Mouse (Mus musculus) kidney, embryonic 15.5 days (tissue): ENCODE measurements around the gene Jade1. TPM values are rescaled to one million over a fixed set of nuclear protein-coding genes. Genes with fewer than 3 reads are reported as not detected.
A peak's percentile ranks its signal among the peaks of the same experiment; 100 is the strongest.

ENCODE experiments used
- ATAC-seq: fragments of 200-750 bp; cut with Nextera tagmentation; replicated peaks from 2 replicates; pipeline ENCODE4 v1.8.0; 2017; ENCODE audit warnings: moderate TSS enrichment; ENCODE audit not compliant: low FRiP score
- H3K27ac ChIP-seq: fragments of 300-500 bp; sonication (generic); 2 replicates; pipeline ENCODE4 v1.5.1; 2015; ENCODE audit warnings: mild to moderate bottlenecking, inconsistent platforms
- H3K27me3 ChIP-seq: fragments of 300-500 bp; sonication (generic); 2 replicates; pipeline ENCODE4 v1.6.1; 2015; ENCODE audit warnings: inconsistent platforms
- H3K36me3 ChIP-seq: fragments of 300-500 bp; sonication (generic); 2 replicates; pipeline ENCODE4 v1.6.1; 2015; ENCODE audit warnings: inconsistent platforms
- H3K4me1 ChIP-seq: fragments of 300-500 bp; sonication (generic); 2 replicates; pipeline ENCODE4 v1.6.1; 2015; ENCODE audit warnings: inconsistent platforms
- H3K4me2 ChIP-seq: fragments of 300-500 bp; sonication (generic); 2 replicates; pipeline ENCODE4 v1.6.1; 2015; ENCODE audit warnings: moderate library complexity, mild to moderate bottlenecking, inconsistent platforms
- H3K4me3 ChIP-seq: fragments of 300-500 bp; sonication (generic); replicated peaks from 2 replicates; pipeline ENCODE4 v1.5.1; 2015; ENCODE audit warnings: mild to moderate bottlenecking, inconsistent platforms
- H3K9ac ChIP-seq: fragments of 300-500 bp; sonication (generic); 2 replicates; pipeline ENCODE4 v1.6.1; 2015; ENCODE audit warnings: mild to moderate bottlenecking, inconsistent platforms
- H3K9me3 ChIP-seq: fragments of 300-500 bp; sonication (generic); replicated peaks from 2 replicates; pipeline ENCODE4 v1.6.1; 2016; ENCODE audit warnings: inconsistent platforms
- WGBS: fragments of 180-500 bp; shearing (Covaris S2); methylation state at CpG from one replicate; pipeline ENCODE4 v1.1.7; 2015; ENCODE audit warnings: mixed read lengths; 5-methylcytosine and 5-hydroxymethylcytosine counted together
- polyA plus RNA-seq: library from polyadenylated mRNA; unstranded; fragments of >200 nt; fragmentation: Nextera tagmentation; extraction: Ambion mirVana; gene quantifications from 2 replicates; pipeline ENCODE4 v1.2.1, GENCODE M21; 2015

The Jade1 gene
- polyA plus RNA-seq, 1 experiment from 2014 or later, result 22.8 TPM

DNA sequence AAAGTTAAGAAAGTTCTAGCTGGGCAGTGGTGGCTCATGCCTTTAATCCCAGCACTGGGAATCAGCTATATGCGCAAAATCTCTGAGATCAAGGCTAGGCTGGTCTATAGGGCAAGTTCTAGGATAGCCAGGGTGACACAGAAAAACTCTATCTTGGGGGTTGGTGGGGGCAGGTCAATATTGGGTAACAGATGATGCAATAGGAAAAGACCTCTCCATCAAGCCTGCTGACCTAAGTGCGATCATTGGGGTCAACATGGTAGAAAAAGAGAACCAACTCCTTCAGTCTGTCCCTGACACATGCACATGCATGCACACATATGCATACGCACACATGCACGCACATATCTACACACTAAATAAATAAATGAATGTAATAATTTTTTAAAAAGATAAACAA, 32.1 kb upstream of the Jade1 start:
- H3K4me2 ChIP-seq, result no peak overlapping the region
- no peak for ATAC-seq
- no peak overlapping the region for H3K9ac ChIP-seq
- H3K36me3 ChIP-seq, result no peaks in the 10 kb centered on the region
- no peaks in the 10 kb centered on the region for H3K27me3 ChIP-seq
- H3K9me3 ChIP-seq, result no peaks in the 10 kb centered on the region
- 96% methylated on average over 4 of the region's 4 CpGs for WGBS
- H3K4me3 ChIP-seq, result no peak overlapping the region
- peaks cover 11% of the 10 kb centered on the region for H3K4me1 ChIP-seq
- no peak overlapping the region for H3K27ac ChIP-seq

DNA sequence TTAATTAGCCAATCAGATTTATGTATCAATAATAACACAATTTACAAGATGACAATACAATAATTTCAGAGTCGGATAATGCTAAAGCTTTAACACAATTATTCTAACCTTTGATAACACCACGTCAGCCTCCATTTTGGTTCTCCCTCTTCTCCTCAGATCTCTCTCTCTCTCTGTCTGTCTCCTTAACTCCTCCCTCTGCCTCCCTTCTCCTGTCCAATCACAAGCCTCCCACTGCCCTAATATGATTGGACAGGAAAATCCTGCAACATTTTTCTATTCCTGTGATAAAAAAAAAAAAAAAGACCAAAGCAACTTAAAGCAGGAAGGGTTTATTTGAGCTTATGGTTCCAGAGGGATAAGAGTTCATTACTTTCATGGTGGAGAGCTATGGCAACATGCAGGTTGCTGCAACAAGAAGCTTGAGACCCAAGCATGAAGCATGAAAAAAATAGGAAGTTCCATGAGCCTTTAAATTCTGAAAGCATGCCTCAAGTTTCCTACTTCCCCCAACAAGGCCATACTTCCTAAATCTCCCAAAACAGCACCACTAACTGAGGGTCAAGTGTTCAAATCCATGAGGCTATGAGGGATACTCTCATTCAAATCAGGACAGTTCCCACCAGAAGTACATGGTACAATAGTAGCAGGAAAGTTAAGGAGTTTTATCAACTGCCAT, 27.1 kb upstream of the Jade1 start:
- 93% methylated on average over 2 of the region's 2 CpGs for WGBS
- Histone ChIP-seq H3K27ac (no peak overlapping the region), H3K9me3 (no peaks in the 10 kb centered on the region), H3K4me2 (no peak overlapping the region), H3K36me3 (no peaks in the 10 kb centered on the region), H3K4me1 (peaks cover 12% of the 10 kb centered on the region), H3K4me3 (no peak overlapping the region), H3K27me3 (no peaks in the 10 kb centered on the region), H3K9ac (no peak overlapping the region)
- no peak for ATAC-seq

DNA sequence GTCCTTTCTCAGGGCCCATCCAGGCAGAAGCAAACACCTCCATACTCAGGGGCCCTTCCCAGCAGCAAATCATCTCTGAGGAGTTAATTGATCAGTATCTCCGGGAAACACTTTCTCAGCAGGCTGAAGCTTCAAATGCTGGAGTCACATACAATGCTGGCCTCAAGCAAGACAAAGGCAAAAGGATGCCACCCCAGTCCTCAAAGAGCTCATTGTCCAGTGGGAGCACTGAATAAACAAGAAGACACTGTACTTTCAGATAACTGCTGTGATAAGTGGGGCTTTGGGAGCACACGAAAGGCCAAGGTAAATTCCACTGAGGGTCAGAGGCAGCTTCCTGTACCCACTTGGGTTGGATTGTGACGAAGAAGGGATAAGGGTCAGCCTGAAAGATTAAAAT, 25.4 kb upstream of the Jade1 start:
- 73% methylated on average over 3 of the region's 3 CpGs for WGBS
- no peaks in the 10 kb centered on the region for H3K9me3 ChIP-seq
- peaks cover 16% of the 10 kb centered on the region for H3K4me1 ChIP-seq
- no peaks in the 10 kb centered on the region for H3K36me3 ChIP-seq
- H3K27ac ChIP-seq, result no peak overlapping the region
- no peaks in the 10 kb centered on the region for H3K27me3 ChIP-seq
- no peak overlapping the region for H3K4me2 ChIP-seq
- H3K9ac ChIP-seq, result no peak overlapping the region
- ATAC-seq, result no peak
- H3K4me3 ChIP-seq, result no peak overlapping the region

DNA sequence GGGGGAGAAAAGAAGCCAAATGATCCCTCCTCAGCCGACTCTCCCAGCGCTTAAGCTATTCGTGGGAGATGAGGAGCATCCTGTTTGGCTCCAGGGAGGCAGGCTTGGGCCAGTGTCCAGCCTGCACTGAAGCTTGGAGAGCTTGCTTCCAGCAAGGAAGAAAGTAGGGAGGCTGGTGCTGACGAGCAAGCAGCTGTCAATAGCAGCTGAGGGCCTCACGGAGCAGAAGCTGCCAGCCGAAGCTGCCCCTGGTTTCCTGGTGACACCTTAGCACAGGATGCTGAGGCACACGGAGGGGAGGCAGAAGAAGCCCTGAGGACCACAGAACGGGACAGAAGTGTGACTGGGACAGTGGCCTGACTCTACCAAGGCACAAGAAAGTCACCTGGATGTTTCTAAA, 24.0 kb upstream of the Jade1 start:
- Histone ChIP-seq H3K9ac (no peak overlapping the region), H3K27ac (no peak overlapping the region)
- ATAC-seq, result no peak

DNA sequence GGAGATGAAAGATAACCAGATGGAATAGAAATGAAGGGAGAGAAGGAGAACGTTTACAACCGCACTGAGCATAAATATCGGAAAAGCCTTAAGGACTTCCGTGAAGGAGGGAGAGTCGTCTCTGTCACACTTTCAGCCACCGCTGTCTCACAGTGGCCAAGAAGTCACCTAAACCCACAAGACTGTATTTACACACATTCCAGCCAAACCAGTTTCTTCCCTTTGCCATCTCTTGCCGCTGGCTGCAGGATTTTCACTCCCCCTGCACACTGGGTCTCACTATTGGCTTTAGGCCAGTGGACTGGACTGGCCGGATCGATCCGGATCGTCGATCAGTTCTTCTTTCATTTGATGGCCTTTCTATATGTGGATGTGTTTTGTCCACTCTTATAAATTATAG, 23.4 kb upstream of the Jade1 start:
- Histone ChIP-seq H3K27ac (no peak overlapping the region), H3K9ac (no peak overlapping the region), H3K36me3 (no peaks in the 10 kb centered on the region), H3K4me1 (peaks cover 16% of the 10 kb centered on the region), H3K27me3 (no peaks in the 10 kb centered on the region), H3K4me3 (no peak overlapping the region), H3K9me3 (no peaks in the 10 kb centered on the region), H3K4me2 (0 out of 2 replicates have a peak overlapping the region, but pooled peaks have one; percentile 4)
- 63% methylated on average over 12 of the region's 12 CpGs for WGBS
- ATAC-seq, result no peak

More for the DNA sequence above, 24.0 kb upstream of the Jade1 start:
- Histone ChIP-seq H3K4me3 (no peak overlapping the region), H3K4me1 (peaks cover 16% of the 10 kb centered on the region), H3K36me3 (no peaks in the 10 kb centered on the region), H3K4me2 (peak overlapping the region; percentile 21; the same call in 1 of the 2 replicates), H3K9me3 (no peaks in the 10 kb centered on the region), H3K27me3 (no peaks in the 10 kb centered on the region)
- WGBS, result 14% methylated on average over 8 of the region's 8 CpGs

DNA sequence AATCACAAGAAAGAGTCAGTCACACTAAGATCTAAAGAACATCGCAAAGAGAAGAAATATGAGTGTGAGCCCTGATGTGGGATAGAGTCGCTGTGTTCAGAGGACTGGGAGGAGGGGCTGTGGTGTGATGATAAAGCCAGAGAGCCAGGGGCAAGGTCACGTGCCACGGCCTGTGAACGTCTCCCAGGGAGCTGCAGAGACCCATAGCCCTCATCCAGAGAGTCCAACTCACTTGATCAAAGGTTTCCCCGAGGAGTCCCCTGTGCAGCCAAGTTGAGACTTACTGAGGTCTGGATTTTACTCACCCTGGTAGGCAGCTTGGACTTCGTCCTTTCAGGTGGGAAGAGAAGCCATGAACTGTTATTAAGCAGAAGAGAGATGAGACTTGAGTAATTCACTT, 21.9 kb upstream of the Jade1 start:
- no peak overlapping the region for H3K27ac ChIP-seq
- no peaks in the 10 kb centered on the region for H3K27me3 ChIP-seq
- no peak overlapping the region for H3K4me2 ChIP-seq
- WGBS, result 33% methylated on average over 7 of the region's 7 CpGs
- no peaks in the 10 kb centered on the region for H3K36me3 ChIP-seq
- peaks cover 16% of the 10 kb centered on the region for H3K4me1 ChIP-seq
- ATAC-seq, result peak; percentile 74
- no peaks in the 10 kb centered on the region for H3K9me3 ChIP-seq
- H3K4me3 ChIP-seq, result no peak overlapping the region
- no peak overlapping the region for H3K9ac ChIP-seq

DNA sequence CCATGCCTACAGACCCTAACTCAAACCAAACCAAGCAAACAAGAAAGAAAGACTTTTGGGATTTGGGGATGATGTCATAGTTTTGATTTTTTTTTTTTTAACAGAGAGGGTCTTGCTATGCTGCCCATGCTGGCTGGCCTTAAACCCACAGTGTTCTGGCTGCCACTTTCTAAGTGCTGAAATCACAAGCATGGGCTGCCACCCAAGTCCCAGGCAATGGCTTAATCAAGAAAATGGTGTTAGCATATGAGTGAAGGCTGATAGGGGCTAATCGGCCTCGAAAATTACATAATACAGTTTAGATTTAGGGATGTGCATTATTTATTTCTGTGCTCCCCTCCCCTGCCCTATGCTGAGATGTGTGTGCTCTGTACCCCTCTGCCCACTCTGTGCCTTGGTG, 17.6 kb upstream of the Jade1 start:
- Histone ChIP-seq H3K9me3 (no peaks in the 10 kb centered on the region), H3K27ac (no peak overlapping the region), H3K9ac (no peak overlapping the region), H3K36me3 (no peaks in the 10 kb centered on the region), H3K4me1 (0 out of 2 replicates have a peak, but pooled peaks cover 6% of the 10 kb centered on the region), H3K4me3 (no peak overlapping the region), H3K4me2 (no peak overlapping the region), H3K27me3 (no peaks in the 10 kb centered on the region)
- ATAC-seq, result no peak
- 88% methylated on average over 2 of the region's 2 CpGs for WGBS

DNA sequence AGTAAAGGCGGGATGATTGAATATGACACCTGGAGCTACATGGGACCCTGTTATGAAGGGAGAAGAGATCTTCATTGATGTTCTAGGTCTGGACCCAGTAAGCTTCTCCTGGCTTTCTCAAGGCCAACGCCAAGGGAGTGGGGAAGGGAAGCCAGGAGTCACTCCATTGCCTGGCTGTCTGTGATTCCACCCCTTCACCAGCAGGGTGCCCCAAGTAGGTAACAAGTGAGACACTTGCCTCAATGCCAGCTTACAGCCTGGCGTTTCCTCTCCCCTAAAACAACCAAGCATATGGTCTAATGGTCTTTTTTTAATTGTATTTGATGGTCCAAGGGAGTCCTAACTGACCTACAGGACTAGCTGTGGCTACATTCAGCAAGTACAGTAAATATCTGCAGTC, 14.2 kb upstream of the Jade1 start:
- ATAC-seq, result no peak
- Histone ChIP-seq H3K27me3 (no peaks in the 10 kb centered on the region), H3K27ac (no peak overlapping the region), H3K9ac (no peak overlapping the region), H3K4me3 (no peak overlapping the region), H3K36me3 (no peaks in the 10 kb centered on the region), H3K4me2 (no peak overlapping the region), H3K4me1 (peaks cover 12% of the 10 kb centered on the region), H3K9me3 (no peaks in the 10 kb centered on the region)
- 78% methylated on average over 3 of the region's 3 CpGs for WGBS

DNA sequence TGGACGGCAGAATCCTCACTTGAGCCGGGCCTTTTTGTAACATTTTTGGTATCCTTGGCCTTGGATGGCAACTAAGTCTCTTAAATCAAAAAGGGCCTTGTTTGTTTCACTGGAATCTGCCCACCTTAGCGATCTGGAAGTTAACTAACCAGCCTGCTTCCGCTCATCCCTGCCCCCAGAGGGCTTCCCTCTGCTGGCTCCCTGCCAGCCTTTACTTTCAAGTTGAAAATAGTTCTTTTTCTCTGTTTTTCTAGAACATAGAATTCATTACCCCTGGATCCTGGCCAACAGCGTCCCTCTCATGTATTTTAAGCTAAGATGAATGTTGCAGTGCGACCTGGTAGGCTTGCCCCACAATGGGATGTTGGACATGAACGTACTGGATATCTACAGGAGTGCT, 11.1 kb upstream of the Jade1 start:
- peak overlapping the region; percentile 37; the same call in 1 of the 2 replicates for H3K27ac ChIP-seq
- H3K9ac ChIP-seq, result no peak overlapping the region
- peaks cover 12% of the 10 kb centered on the region for H3K4me1 ChIP-seq
- H3K27me3 ChIP-seq, result no peaks in the 10 kb centered on the region
- no peaks in the 10 kb centered on the region for H3K36me3 ChIP-seq
- 0 out of 2 replicates have a peak, but pooled peaks have one; percentile 36 for ATAC-seq
- WGBS, result 29% methylated on average over 7 of the region's 7 CpGs
- H3K9me3 ChIP-seq, result no peaks in the 10 kb centered on the region
- H3K4me3 ChIP-seq, result no peak overlapping the region
- no peak overlapping the region for H3K4me2 ChIP-seq

DNA sequence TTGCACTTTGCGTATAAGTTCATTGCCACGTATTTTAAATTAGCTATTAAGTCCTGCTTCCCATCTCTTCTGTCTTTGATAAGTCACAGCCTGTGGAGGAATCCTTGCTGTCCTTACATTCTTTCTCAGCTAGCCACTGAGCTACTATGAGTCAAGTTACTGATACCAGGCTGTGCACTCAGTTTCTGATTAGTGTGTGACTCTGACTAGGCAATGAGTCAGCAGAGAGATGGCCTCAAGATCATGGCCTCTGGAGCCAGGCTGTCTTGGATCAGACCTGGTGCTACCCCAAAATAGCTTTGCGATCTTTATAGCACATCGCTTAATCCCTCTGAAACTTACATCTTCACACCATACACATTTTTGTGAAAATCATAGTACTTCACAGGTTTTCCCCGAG, 8.2 kb upstream of the Jade1 start:
- no peak overlapping the region for H3K9ac ChIP-seq
- no peak overlapping the region for H3K4me3 ChIP-seq
- peaks cover 12% of the 10 kb centered on the region for H3K4me1 ChIP-seq
- WGBS, result 96% methylated on average over 5 of the region's 5 CpGs
- H3K4me2 ChIP-seq, result no peak overlapping the region
- no peaks in the 10 kb centered on the region for H3K36me3 ChIP-seq
- no peaks in the 10 kb centered on the region for H3K27me3 ChIP-seq
- H3K27ac ChIP-seq, result no peak overlapping the region
- H3K9me3 ChIP-seq, result no peaks in the 10 kb centered on the region
- no peak for ATAC-seq

DNA sequence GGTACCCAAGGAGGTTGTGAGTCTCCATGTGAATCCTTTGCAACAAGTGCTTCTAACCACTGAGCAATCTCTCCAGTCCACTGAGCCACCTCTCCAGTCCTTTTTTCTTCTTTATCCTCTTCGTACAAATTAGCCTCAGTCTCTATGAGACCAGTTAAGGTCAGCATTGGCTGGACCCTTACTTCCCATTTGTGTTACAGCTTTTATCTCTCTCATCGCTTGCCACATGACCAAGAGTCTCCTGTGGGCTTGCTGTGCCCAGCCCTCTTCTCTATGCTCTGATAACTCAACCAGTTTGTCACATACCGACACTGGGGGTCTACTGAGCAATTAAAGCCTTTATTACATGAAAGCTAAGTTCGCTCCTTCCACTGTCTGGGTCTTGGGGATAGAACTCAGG, 7.3 kb upstream of the Jade1 start:
- H3K9ac ChIP-seq, result no peak overlapping the region
- no peaks in the 10 kb centered on the region for H3K9me3 ChIP-seq
- H3K4me3 ChIP-seq, result no peak overlapping the region
- ATAC-seq, result no peak
- H3K4me2 ChIP-seq, result no peak overlapping the region
- 79% methylated on average over 4 of the region's 4 CpGs for WGBS
- H3K27ac ChIP-seq, result no peak overlapping the region
- no peaks in the 10 kb centered on the region for H3K36me3 ChIP-seq
- H3K4me1 ChIP-seq, result peaks cover 12% of the 10 kb centered on the region
- no peaks in the 10 kb centered on the region for H3K27me3 ChIP-seq

DNA sequence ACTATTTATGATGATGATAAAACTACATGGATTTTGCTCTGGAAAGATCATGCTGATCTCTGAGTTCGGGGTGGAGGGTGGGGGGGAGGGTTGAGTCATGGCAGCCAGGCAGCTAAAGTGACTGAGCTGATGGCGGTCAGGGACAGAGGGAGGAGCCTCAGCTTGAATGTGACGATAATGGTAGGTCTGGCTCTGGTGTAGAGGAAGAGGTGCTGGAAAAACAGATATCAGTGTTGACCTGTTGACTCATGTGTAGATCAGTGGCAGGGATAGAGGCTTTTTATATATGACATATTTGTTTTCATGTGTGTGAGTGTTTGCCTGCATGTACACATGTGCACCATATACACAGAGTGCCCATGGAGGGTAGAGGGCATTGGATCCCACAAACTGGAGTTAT, 3.9 kb upstream of the Jade1 start:
- no peaks in the 10 kb centered on the region for H3K36me3 ChIP-seq
- no peaks in the 10 kb centered on the region for H3K27me3 ChIP-seq
- no peaks in the 10 kb centered on the region; the same call in 1 of the 2 replicates for H3K9me3 ChIP-seq
- 71% methylated on average over 3 of the region's 3 CpGs for WGBS
- H3K9ac ChIP-seq, result no peak overlapping the region
- H3K27ac ChIP-seq, result no peak overlapping the region
- no peak for ATAC-seq
- H3K4me3 ChIP-seq, result no peak overlapping the region
- no peak overlapping the region for H3K4me2 ChIP-seq
- H3K4me1 ChIP-seq, result no peaks in the 10 kb centered on the region
